Mouse (Mus musculus) limb, embryonic 15.5 days (tissue): ENCODE results near the gene Pir. TPM values are rescaled to one million over a fixed set of nuclear protein-coding genes. Genes with fewer than 3 reads are reported as not detected.

Experiments
- ATAC-seq: fragments of 200-750 bp; cut with Nextera tagmentation; 2 replicates; pipeline ENCODE4 v1.8.0; 2017; ENCODE audit warnings: low read depth, moderate TSS enrichment; ENCODE audit not compliant: insufficient number of reproducible peaks, low FRiP score, low TSS enrichment
- H3K27ac ChIP-seq: fragments of 300-500 bp; sonication (generic); 2 replicates; pipeline ENCODE4 v1.5.1; 2015; ENCODE audit warnings: moderate library complexity, mild to moderate bottlenecking, inconsistent platforms
- H3K27me3 ChIP-seq: fragments of 300-500 bp; sonication (generic); 2 replicates; pipeline ENCODE4 v1.6.1; 2015; ENCODE audit warnings: inconsistent platforms
- H3K36me3 ChIP-seq: fragments of 300-500 bp; sonication (generic); 2 replicates; pipeline ENCODE4 v1.6.1; 2015; ENCODE audit warnings: inconsistent platforms
- H3K4me1 ChIP-seq: fragments of 300-500 bp; sonication (generic); 2 replicates; pipeline ENCODE4 v1.6.1; 2015; ENCODE audit warnings: inconsistent platforms
- H3K4me2 ChIP-seq: fragments of 300-500 bp; sonication (generic); 2 replicates; pipeline ENCODE4 v1.6.1; 2015; ENCODE audit warnings: mild to moderate bottlenecking, inconsistent platforms
- H3K4me3 ChIP-seq: fragments of 300-500 bp; sonication (generic); 2 replicates; pipeline ENCODE4 v1.5.1; 2015; ENCODE audit warnings: mild to moderate bottlenecking, inconsistent platforms
- H3K9ac ChIP-seq: fragments of 300-500 bp; sonication (generic); 2 replicates; pipeline ENCODE4 v1.6.1; 2015; ENCODE audit warnings: inconsistent platforms
- H3K9me3 ChIP-seq: fragments of 300-500 bp; sonication (generic); 2 replicates; pipeline ENCODE4 v1.6.1; 2016; ENCODE audit warnings: inconsistent platforms
- WGBS: fragments of 180-500 bp; shearing (Covaris S2); methylation state at CpG from one replicate; pipeline ENCODE4 v1.1.7; 2015; 5-methylcytosine and 5-hydroxymethylcytosine counted together
- polyA plus RNA-seq: library from polyadenylated mRNA; unstranded; fragments of >200 nt; fragmentation: Nextera tagmentation; extraction: Ambion mirVana; gene quantifications from 2 replicates; pipeline ENCODE4 v1.2.1, GENCODE M21; 2015

Gene Pir
- polyA plus RNA-seq, result 6.9 and 8.5 TPM in 2 replicates

GRCm38 (mm10) chrX:164269285-164269761 is at the start of gene Pir:
Gene Pir (plus strand): TSS chrX:164269371.
- H3K27me3 ChIP-seq, result peaks cover 15% of the 10 kb centered on the region; the same call in 1 of the 2 replicates
- no peak within 1 kb of the TSS for H3K9ac ChIP-seq
- no peak within 1 kb of the TSS for H3K27ac ChIP-seq
- WGBS, result 20% methylated on average over 20 of the region's 20 CpGs
- peak; percentile 40; the same call in 1 of the 2 replicates for ATAC-seq
- H3K4me1 ChIP-seq, result no peaks in the 10 kb centered on the region
- H3K4me3 ChIP-seq, result peak within 1 kb of the TSS; percentile 35
- H3K36me3 ChIP-seq, result no peaks in the 10 kb centered on the region
- no peaks in the 10 kb centered on the region for H3K9me3 ChIP-seq
- peak within 1 kb of the TSS; percentile 43 for H3K4me2 ChIP-seq

- 63% methylated on average over 2 of the region's 2 CpGs for WGBS
- no peak overlapping the region for H3K4me3 ChIP-seq
Measured at GRCm38 (mm10) chrX:164221989-164222388, 47.2 kb upstream of the Pir start.

GRCm38 (mm10) chrX:164233380-164233779 is 35.8 kb upstream of the Pir start:
- Histone ChIP-seq H3K4me3 (no peak overlapping the region), H3K9ac (no peak overlapping the region), H3K27me3 (0 out of 2 replicates have a peak, but pooled peaks cover 9% of the 10 kb centered on the region), H3K9me3 (no peaks in the 10 kb centered on the region), H3K4me1 (no peaks in the 10 kb centered on the region), H3K4me2 (no peak overlapping the region), H3K36me3 (no peaks in the 10 kb centered on the region), H3K27ac (no peak overlapping the region)
- 40% methylated on average over 8 of the region's 8 CpGs for WGBS
- ATAC-seq, result no peak

More at GRCm38 (mm10) chrX:164221989-164222388, 47.2 kb upstream of the Pir start:
- Histone ChIP-seq H3K4me1 (no peaks in the 10 kb centered on the region), H3K27ac (no peak overlapping the region), H3K27me3 (no peaks in the 10 kb centered on the region), H3K9me3 (no peaks in the 10 kb centered on the region), H3K36me3 (no peaks in the 10 kb centered on the region), H3K4me2 (no peak overlapping the region), H3K9ac (no peak overlapping the region)
- no peak for ATAC-seq

- no peak for ATAC-seq
Measured at GRCm38 (mm10) chrX:164245714-164246113, 23.5 kb upstream of the Pir start.

GRCm38 (mm10) chrX:164246722-164247121 is 22.4 kb upstream of the Pir start:
- Histone ChIP-seq H3K4me2 (no peak overlapping the region), H3K4me1 (no peaks in the 10 kb centered on the region), H3K4me3 (no peak overlapping the region), H3K27ac (no peak overlapping the region), H3K36me3 (no peaks in the 10 kb centered on the region), H3K9me3 (no peaks in the 10 kb centered on the region), H3K9ac (no peak overlapping the region), H3K27me3 (0 out of 2 replicates have a peak, but pooled peaks cover 11% of the 10 kb centered on the region)
- WGBS, result 57% methylated on average over 2 of the region's 2 CpGs
- no peak for ATAC-seq

More at GRCm38 (mm10) chrX:164245714-164246113, 23.5 kb upstream of the Pir start:
- Histone ChIP-seq H3K27ac (no peak overlapping the region), H3K4me1 (no peaks in the 10 kb centered on the region), H3K9ac (no peak overlapping the region), H3K4me3 (no peak overlapping the region), H3K36me3 (no peaks in the 10 kb centered on the region), H3K9me3 (no peaks in the 10 kb centered on the region), H3K27me3 (0 out of 2 replicates have a peak, but pooled peaks cover 11% of the 10 kb centered on the region), H3K4me2 (no peak overlapping the region)
- 24% methylated on average over 5 of the region's 5 CpGs for WGBS

- WGBS, result 88% methylated on average over 3 of the region's 3 CpGs
- Histone ChIP-seq H3K9me3 (no peaks in the 10 kb centered on the region), H3K27me3 (no peaks in the 10 kb centered on the region)
Measured at GRCm38 (mm10) chrX:164256527-164256926, 12.6 kb upstream of the Pir start.

GRCm38 (mm10) chrX:164258057-164258456 is 11.1 kb upstream of the Pir start, which contains the start of gene Bmx:
Gene Bmx (minus strand): TSS chrX:164258193.
- 0 out of 2 replicates have a peak, but pooled peaks cover 2% of the 10 kb centered on the region for H3K27me3 ChIP-seq
- ATAC-seq, result no peak
- H3K36me3 ChIP-seq, result no peaks in the 10 kb centered on the region
- H3K4me1 ChIP-seq, result no peaks in the 10 kb centered on the region
- H3K27ac ChIP-seq, result no peak within 1 kb of the TSS
- no peaks in the 10 kb centered on the region for H3K9me3 ChIP-seq
- no peak within 1 kb of the TSS for H3K9ac ChIP-seq
- H3K4me2 ChIP-seq, result no peak within 1 kb of the TSS
- no peak within 1 kb of the TSS for H3K4me3 ChIP-seq
- WGBS, result 57% methylated on average over 8 of the region's 8 CpGs

More at GRCm38 (mm10) chrX:164256527-164256926, 12.6 kb upstream of the Pir start:
- H3K4me2 ChIP-seq, result no peak overlapping the region
- ATAC-seq, result no peak
- H3K4me1 ChIP-seq, result no peaks in the 10 kb centered on the region
- H3K36me3 ChIP-seq, result no peaks in the 10 kb centered on the region
- H3K27ac ChIP-seq, result no peak overlapping the region
- H3K4me3 ChIP-seq, result no peak overlapping the region
- H3K9ac ChIP-seq, result no peak overlapping the region

- H3K27ac ChIP-seq, result no peak overlapping the region
- WGBS, result 76% methylated on average over 5 of the region's 5 CpGs
Measured at GRCm38 (mm10) chrX:164258662-164259061, 10.5 kb upstream of the Pir start.

GRCm38 (mm10) chrX:164262286-164262685 is 6.9 kb upstream of the Pir start:
- Histone ChIP-seq H3K4me3 (no peak overlapping the region), H3K9me3 (no peaks in the 10 kb centered on the region), H3K4me2 (no peak overlapping the region), H3K27me3 (peaks cover 2% of the 10 kb centered on the region; the same call in 1 of the 2 replicates), H3K9ac (no peak overlapping the region), H3K27ac (no peak overlapping the region), H3K4me1 (no peaks in the 10 kb centered on the region), H3K36me3 (no peaks in the 10 kb centered on the region)
- ATAC-seq, result no peak
- WGBS, result 65% methylated on average over 2 of the region's 2 CpGs

More at GRCm38 (mm10) chrX:164258662-164259061, 10.5 kb upstream of the Pir start:
- no peak for ATAC-seq
- no peaks in the 10 kb centered on the region for H3K36me3 ChIP-seq
- H3K9me3 ChIP-seq, result no peaks in the 10 kb centered on the region
- no peak overlapping the region for H3K9ac ChIP-seq
- no peak overlapping the region for H3K4me3 ChIP-seq
- H3K4me1 ChIP-seq, result no peaks in the 10 kb centered on the region
- H3K27me3 ChIP-seq, result 0 out of 2 replicates have a peak, but pooled peaks cover 2% of the 10 kb centered on the region
- no peak overlapping the region for H3K4me2 ChIP-seq

- H3K9me3 ChIP-seq, result no peaks in the 10 kb centered on the region
- 39% methylated on average over 1 of the region's 1 CpGs for WGBS
- no peak overlapping the region for H3K9ac ChIP-seq
- H3K4me1 ChIP-seq, result no peaks in the 10 kb centered on the region
- no peaks in the 10 kb centered on the region for H3K36me3 ChIP-seq
- no peak for ATAC-seq
- H3K27me3 ChIP-seq, result peaks cover 12% of the 10 kb centered on the region; the same call in 1 of the 2 replicates
- no peak overlapping the region for H3K27ac ChIP-seq
- no peak overlapping the region for H3K4me2 ChIP-seq
- no peak overlapping the region for H3K4me3 ChIP-seq
Measured at GRCm38 (mm10) chrX:164264861-164265260, 4.3 kb upstream of the Pir start.

GRCm38 (mm10) chrX:164270603-164271002 is 1.4 kb downstream of the Pir start:
- Histone ChIP-seq H3K36me3 (no peaks in the 10 kb centered on the region), H3K4me3 (no peak overlapping the region), H3K4me1 (no peaks in the 10 kb centered on the region), H3K27ac (no peak overlapping the region), H3K9me3 (no peaks in the 10 kb centered on the region), H3K27me3 (0 out of 2 replicates have a peak, but pooled peaks cover 15% of the 10 kb centered on the region), H3K9ac (no peak overlapping the region), H3K4me2 (no peak overlapping the region)
- 88% methylated on average over 3 of the region's 3 CpGs for WGBS
- no peak for ATAC-seq

- Histone ChIP-seq H3K4me3 (no peak overlapping the region), H3K27me3 (0 out of 2 replicates have a peak, but pooled peaks cover 4% of the 10 kb centered on the region), H3K36me3 (no peaks in the 10 kb centered on the region), H3K9ac (no peak overlapping the region), H3K4me1 (no peaks in the 10 kb centered on the region), H3K27ac (no peak overlapping the region), H3K9me3 (no peaks in the 10 kb centered on the region), H3K4me2 (no peak overlapping the region)
- no peak for ATAC-seq
- 52% methylated on average over 3 of the region's 3 CpGs for WGBS
Measured at GRCm38 (mm10) chrX:164275536-164275935, 6.4 kb downstream of the Pir start.
